Mouse (Mus musculus) cerebellum, adult 9-10 months (tissue): ENCODE measurements around the gene Gm47841.

Experiments
- DNase-seq: peaks from one replicate; pipeline ENCODE4 v3.0.0; 2022

Gene Gm47841

GRCm38 (mm10) chr15:101047194-101047555 is at the start of gene Gm47841:
Gm47841 (minus strand) TSS chr15:101047397.
- no peak for DNase-seq

DNA sequence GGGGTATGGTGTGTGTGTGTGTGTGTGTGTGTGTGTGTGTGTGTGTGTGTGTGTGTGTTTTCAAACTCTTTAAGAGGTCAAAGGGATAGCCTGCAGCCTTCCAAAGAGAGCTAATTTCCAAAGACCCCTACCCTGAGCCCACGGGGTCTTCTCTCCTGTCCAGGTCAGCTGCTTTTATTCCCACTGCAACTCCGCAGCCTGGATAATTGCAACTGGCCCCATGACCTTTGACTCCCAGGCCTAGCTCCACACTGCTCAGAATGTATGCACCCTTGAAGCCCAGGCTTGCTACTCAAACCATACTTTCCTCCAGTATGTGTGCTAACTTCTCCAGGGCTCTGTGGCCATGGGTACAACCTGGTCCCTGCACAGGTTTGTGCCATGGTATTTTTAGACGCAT is 48.2 kb upstream of the Gm47841 start:
- no peak for DNase-seq

- no peak for DNase-seq
Observed at GRCm38 (mm10) chr15:101094979-101095378, 47.8 kb upstream of the Gm47841 start.

DNA sequence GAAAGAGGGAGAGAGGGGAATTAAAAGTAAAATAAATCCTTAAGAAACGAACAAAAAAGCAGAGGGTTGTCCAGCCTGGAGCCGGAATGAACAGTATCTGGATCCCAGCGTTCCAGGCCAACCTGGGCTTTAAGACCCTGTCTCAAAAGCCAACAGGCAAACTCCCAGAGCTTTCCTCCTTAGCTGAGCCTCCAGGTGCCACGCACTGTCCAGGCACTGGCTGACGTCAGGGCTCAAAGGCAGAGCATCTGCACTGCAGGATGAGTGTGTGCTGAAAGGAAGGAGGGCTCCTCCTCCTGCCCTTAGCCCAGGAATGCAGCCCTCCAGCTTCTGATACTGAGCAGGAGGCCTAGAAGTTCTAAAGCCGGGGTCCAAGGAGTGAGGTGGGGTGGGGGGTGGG is 46.8 kb upstream of the Gm47841 start:
- no peak for DNase-seq

GRCm38 (mm10) chr15:101092829-101093648 is 45.8 kb upstream of the Gm47841 start:
- DNase-seq = peak; percentile 41

DNA sequence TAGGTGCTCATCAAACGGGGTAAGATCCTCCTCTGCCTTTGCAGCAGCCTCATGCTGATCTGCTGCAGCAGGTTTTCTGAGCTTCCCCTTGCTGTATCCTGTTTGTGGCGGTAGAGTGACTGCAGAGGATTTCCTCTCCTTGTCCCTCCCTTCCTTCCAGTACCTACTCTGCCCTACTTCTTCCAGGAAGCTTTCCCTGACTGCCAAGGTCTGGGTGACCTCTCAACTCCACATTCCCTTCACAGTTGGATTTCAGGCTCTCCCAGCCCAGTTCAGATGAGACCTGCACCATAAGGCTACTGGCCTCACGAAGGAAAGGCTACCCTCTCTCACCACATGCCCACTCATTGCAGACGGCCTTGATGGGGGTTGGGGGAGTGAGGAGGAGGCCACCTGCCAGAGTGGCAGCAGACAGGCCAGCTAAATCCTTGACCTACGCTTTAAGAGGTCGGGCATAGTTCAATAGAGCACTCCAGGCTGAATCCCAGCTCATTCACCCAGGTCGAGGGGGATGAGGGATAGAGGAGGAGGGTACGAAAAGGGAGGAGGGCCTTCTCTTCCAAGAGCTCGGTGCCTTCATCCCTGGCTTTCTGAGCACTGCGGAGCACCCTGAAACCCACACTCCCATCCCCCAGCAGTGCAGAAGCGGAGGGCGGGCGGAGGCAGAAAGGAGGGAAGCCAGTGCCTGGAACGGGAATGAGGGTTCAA is 45.1 kb upstream of the Gm47841 start:
- DNase-seq = no peak

DNA sequence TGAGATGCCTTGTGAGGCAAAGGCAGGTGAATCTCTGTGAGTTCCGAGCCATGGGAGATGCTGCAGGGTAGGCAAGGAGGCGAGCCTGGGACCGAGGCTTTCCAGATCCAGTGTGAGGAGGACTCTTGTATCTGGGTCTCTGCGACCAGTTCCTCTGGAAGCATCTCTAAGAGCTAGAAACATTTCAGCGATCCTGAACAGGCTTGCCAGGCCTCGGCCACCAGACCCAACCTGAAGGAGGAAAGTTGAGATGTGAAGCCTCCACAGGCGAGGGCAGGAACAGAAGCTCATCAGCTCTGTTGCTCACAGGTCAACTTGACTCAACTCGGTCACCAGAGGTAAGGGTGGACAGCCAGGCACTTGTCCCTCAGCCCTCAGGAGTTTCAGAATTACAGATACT is 44.4 kb upstream of the Gm47841 start:
- no peak for DNase-seq

DNA sequence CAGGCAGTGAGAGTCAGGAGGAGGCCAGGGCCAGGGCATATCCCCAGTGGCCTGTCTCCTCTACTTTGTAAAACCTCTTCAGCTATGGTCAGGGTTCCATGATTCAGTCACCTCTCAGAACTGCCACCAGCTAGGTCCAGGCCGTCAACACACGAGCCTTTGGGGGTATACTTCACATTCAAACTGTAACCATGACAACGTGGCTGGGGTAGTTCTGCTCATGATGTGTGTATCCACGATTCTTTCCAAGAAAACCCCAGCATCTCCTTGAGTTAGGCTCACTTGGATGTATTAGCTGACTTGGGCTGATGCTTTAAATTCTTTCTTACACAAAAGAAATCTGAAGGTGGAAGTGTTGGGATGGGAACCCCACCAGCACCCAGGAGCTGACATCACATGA is 41.1 kb upstream of the Gm47841 start:
- DNase-seq = no peak

GRCm38 (mm10) chr15:101086956-101087355 is 39.8 kb upstream of the Gm47841 start:
- no peak for DNase-seq

DNA sequence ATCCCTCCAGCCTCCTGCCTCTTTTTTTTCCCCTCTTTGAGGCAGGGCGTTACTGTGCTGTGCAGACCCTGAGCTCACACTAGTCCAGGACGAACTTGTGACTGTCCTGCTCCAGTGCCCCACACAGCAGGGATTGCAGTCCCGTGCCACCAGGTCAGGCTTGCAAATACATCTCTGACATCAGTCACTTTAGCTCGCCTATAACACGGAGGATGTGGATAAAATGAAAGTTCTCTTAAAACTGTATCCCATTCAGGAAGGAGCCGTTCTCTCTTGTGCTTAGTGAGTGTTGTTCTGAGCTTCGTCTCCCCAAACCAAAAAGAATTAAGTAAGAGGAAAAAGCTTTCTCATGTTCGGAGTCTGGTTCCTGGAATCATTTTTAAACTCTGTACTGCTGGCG is 39.3 kb upstream of the Gm47841 start:
- DNase-seq = no peak

DNA sequence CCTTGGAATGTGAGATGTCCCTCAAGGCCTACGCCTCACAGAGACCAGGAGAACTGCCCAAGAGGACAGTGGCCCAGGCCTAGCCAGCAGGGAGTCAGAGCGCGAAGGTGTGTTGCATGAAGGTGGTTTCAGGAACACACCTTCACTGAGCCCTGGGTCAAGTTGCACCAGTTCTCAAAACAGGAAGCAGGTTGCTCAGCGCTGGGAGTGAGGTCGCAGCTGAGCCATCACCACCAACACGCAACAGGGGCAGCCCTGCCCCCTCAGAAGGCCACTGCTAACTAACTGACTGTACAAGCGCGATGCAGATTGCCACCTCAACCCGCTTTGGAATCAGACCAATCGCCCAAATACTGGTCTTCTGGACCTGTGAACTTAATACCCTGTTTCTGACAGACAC is 37.3 kb upstream of the Gm47841 start:
- no peak for DNase-seq

DNA sequence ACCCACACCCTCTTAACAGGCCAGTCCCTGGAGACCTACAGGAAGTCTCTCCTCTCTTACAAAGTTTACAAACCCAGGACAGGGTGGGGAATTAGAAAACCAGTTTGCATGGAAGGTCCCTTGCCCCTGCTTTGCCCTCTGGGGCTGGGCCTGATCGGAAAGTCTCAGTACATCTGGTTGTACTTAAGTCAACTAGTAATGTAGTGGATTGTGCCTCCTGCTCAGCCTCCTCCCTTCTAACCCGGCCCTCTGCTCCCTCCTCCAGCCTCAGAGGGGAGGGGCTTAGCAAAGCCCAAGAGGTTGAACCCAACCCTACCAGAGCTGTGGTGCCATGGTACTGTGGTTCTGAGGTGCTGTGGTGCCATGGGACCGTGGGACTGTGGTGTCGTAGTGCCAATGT is 35.0 kb upstream of the Gm47841 start:
- DNase-seq = no peak

DNA sequence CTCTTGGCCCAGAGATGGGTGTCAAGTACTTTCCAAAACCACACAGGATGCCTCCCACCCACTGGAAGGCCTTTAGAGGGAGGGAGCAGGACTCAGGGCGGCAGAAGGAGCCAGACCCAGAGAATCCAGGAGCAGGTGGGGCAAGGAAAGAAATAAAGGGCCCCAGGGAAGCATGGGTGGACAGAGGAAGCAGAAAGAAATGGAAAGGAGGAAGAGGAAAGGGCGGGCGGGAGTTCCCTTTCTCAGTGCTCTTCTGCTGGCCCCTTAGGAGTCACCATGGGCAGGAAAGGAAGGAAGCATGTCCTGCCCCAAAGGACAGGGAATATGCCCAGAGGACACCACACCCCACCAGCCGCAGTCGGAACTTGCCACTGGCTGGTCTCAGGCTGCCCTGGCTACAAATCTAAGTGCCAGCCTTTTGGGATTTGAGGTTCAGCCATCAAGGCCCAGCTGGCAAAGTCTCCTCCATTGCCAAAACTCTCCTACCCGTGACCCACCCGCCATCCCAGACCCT is 33.9 kb upstream of the Gm47841 start:
- no peak for DNase-seq

GRCm38 (mm10) chr15:101080031-101080520 is 32.9 kb upstream of the Gm47841 start:
- DNase-seq = no peak

- DNase-seq = peak; percentile 43
Observed at GRCm38 (mm10) chr15:101078731-101079156, 31.5 kb upstream of the Gm47841 start.

DNA sequence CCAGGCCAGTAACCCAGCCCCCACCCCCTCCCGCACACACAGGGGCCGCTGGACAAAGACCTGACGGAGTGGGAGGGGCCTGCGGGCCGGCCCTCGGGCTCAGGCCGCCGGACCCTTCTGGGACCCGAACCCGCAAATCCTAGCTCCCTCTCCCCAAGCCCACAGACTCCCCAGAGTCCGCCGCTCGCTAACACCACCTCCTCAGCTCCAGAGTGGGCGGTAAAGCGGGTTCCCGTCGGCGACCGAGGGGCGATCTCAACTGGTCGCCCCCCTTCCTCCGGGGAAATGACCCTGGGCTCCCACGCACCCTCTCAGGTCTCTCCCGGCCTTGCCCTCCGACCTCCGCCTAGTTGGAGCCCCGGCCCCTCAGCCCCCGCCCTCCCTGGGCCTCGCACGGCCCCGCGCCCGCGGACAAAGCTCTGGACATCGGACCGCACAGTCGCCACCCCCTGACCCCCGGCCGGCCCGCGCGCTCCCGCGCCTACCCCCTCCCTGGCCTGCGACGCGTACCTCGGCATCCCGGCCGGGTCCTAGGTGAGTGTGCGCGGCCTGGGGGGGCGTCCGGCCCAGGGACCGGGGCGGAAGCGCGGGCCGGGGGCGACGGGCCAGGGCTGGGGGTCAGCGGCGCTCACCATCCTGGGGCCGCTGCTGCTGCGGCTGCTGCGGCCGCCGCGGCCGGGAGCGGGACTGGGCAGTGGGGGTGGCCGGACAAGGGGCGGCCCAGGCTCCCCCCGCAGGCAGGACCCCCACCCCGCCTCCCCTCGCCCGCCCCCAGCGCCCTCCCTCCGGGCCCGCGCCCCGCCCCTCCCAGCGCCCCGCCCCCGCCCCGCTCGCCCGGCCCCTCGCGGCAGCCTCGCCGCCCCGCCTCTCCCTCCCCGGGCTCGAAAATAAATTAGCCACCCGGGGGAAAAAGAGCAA is 30.9 kb upstream of the Gm47841 start, which contains the start of gene Fignl2:
Fignl2 (minus strand) TSS at position 755 of the 918 bp plus-strand sequence.
- DNase-seq = no peak

GRCm38 (mm10) chr15:101077001-101077812 is 30.0 kb upstream of the Gm47841 start:
- DNase-seq = no peak

- DNase-seq = no peak
Observed at GRCm38 (mm10) chr15:101076071-101077000, 29.1 kb upstream of the Gm47841 start.

- DNase-seq = no peak
Observed at GRCm38 (mm10) chr15:101075656-101076055, 28.5 kb upstream of the Gm47841 start.

GRCm38 (mm10) chr15:101075150-101075549 is 28.0 kb upstream of the Gm47841 start:
- no peak for DNase-seq

GRCm38 (mm10) chr15:101074067-101074466 is 26.9 kb upstream of the Gm47841 start:
- DNase-seq = no peak
